In genomic region chr14:61230179-61230578, GRCm38 (mm10) we compare ENCODE assay signal across 26 mouse cellular contexts. TPM values are rescaled to one million over a fixed set of nuclear protein-coding genes. Genes with fewer than 3 reads are reported as not detected.
DNase-seq lines count a peak whose midpoint lies in the region; ATAC-seq and TF ChIP-seq lines count a peak whose summit lies in the region.
"Had no signal": no experiment of that assay in that cellular context is flagged by ENCODE, and none has a peak within 500 bp of the region (broad histone marks: within the 10 kb centered on the region; RNA-seq: fewer than 3 reads in every experiment).

No protein-coding gene starts in this region.

- no peaks in the 10 kb centered on the region for H3K9me3 ChIP-seq in MEL (replicated peaks; ENCODE audit: insufficient read depth, low read length)
- no peaks in the 10 kb centered on the region for H3K9me3 ChIP-seq in liver, embryonic 12.5 days (replicated peaks)
- H3K9me3 ChIP-seq in liver, embryonic 15.5 days (replicated peaks): no peaks in the 10 kb centered on the region
- H3K9me3 ChIP-seq: embryonic facial prominence, embryonic 10.5 days; embryonic facial prominence, embryonic 13.5 days; forebrain, embryonic 12.5 days; forebrain, embryonic 15.5 days; hindbrain, embryonic 10.5 days; hindbrain, embryonic 13.5 days had no signal

- peak overlapping the region; percentile 48 for H3K4me2 ChIP-seq in liver, embryonic 12.5 days
- peak overlapping the region; percentile 2; the same call in 1 of the 2 replicates for H3K4me2 ChIP-seq in liver, embryonic 15.5 days
- H3K4me2 ChIP-seq: embryonic facial prominence, embryonic 13.5 days; forebrain, embryonic 12.5 days; forebrain, embryonic 15.5 days; heart, embryonic 11.5 days; hindbrain, embryonic 13.5 days had no signal

- no peak overlapping the region for H3K9ac ChIP-seq in MEL (ENCODE audit: control insufficient read depth, low read depth, low read length, poor library complexity, severe bottlenecking)
- H3K9ac ChIP-seq in liver, embryonic 12.5 days: no peak overlapping the region
- no peak overlapping the region for H3K9ac ChIP-seq in liver, embryonic 15.5 days
- H3K9ac ChIP-seq: embryonic facial prominence, embryonic 13.5 days; forebrain, embryonic 12.5 days; forebrain, embryonic 15.5 days; hindbrain, embryonic 13.5 days had no signal

- 0 out of 4 replicates have a peak overlapping the region, but pooled peaks of 1 of the 2 experiments have one; percentile 3 for H3K4me3 ChIP-seq in MEL (ENCODE audit: control insufficient read depth in 1 of 2, insufficient read depth in 1 of 2, low read depth in 2 of 2, low read length in 2 of 2)
- no peak overlapping the region for H3K4me3 ChIP-seq in liver, embryonic 12.5 days
- H3K4me3 ChIP-seq in liver, embryonic 15.5 days (replicated peaks): no peak overlapping the region
- H3K4me3 ChIP-seq: embryonic facial prominence, embryonic 10.5 days; embryonic facial prominence, embryonic 13.5 days; erythroblast, embryonic 14.5 days; forebrain, embryonic 12.5 days; forebrain, embryonic 15.5 days; gastrocnemius, adult 2 months; hindbrain, embryonic 10.5 days; hindbrain, embryonic 13.5 days had no signal

- no peak for TF ChIP-seq EP300 in MEL (IDR thresholded peaks at IDR 0.05; ENCODE audit: low read depth in 1 of 2, low read length in 2 of 2)

- H3K4me1 ChIP-seq in MEL (ENCODE audit: control insufficient read depth in 1 of 2, insufficient read depth in 2 of 2, low read length in 2 of 2): peaks cover 0 to 20% of the 10 kb centered on the region in 2 experiments; a peak in 2 of 4 replicates
- H3K4me1 ChIP-seq in liver, embryonic 12.5 days: peaks cover 26% of the 10 kb centered on the region
- peaks cover 22% of the 10 kb centered on the region for H3K4me1 ChIP-seq in liver, embryonic 15.5 days (replicated peaks)
- H3K4me1 ChIP-seq: embryonic facial prominence, embryonic 10.5 days; embryonic facial prominence, embryonic 13.5 days; forebrain, embryonic 12.5 days; hindbrain, embryonic 10.5 days; hindbrain, embryonic 13.5 days had no signal

- no peaks in the 10 kb centered on the region for H3K27me3 ChIP-seq in MEL (ENCODE audit: control insufficient read depth in 1 of 2, insufficient read depth in 2 of 2, low read length in 2 of 2)
- H3K27me3 ChIP-seq in liver, embryonic 12.5 days (replicated peaks): no peaks in the 10 kb centered on the region
- no peaks in the 10 kb centered on the region for H3K27me3 ChIP-seq in liver, embryonic 15.5 days
- H3K27me3 ChIP-seq: embryonic facial prominence, embryonic 13.5 days; forebrain, embryonic 12.5 days; forebrain, embryonic 15.5 days; hindbrain, embryonic 13.5 days had no signal

- no peak for TF ChIP-seq POLR2A in MEL (IDR thresholded peaks at IDR 0.05; ENCODE audit: control insufficient read depth in 1 of 2, insufficient read depth in 1 of 2, low read depth in 1 of 2, low read length in 2 of 2, poor library complexity in 1 of 2)

- TF ChIP-seq CTCF in MEL (IDR thresholded peaks at IDR 0.05 in 2 of 3, conservative IDR thresholded peaks at IDR 0.05 in 1 of 3; ENCODE audit: control insufficient read depth in 1 of 3, insufficient read depth in 1 of 3, low read depth in 2 of 3, low read length in 3 of 3, poor library complexity in 1 of 3, severe bottlenecking in 1 of 3): no peak

- TF ChIP-seq RAD21 in MEL (IDR thresholded peaks at IDR 0.05; ENCODE audit: low read depth, low read length): no peak

- H3K79me2 ChIP-seq in MEL (ENCODE audit: control insufficient read depth, insufficient read depth, low read length, poor library complexity): no peaks in the 10 kb centered on the region

- DNase-seq in MEL (ENCODE audit: low read depth, low spot score): no peak
- no peak for DNase-seq in retina, embryonic 14.5 days (ENCODE audit: low spot score)
- DNase-seq in embryo, embryonic 11 days: no peak
- no peak for DNase-seq in neural tube, embryonic 10.5 days (ENCODE audit: extremely low spot score, low spot score)
- DNase-seq: adrenal gland, postnatal 10 days; adrenal gland, postnatal 36 days; cerebellum, adult 11 months; cerebellum, adult 2 months; cerebellum, adult 9-11 months; cerebellum, postnatal 25 days; gastrocnemius, adult 2 months; gastrocnemius, postnatal 14 days had no signal

- peak; percentile 71 for ATAC-seq in liver, embryonic 12.5 days
- ATAC-seq in liver, embryonic 15.5 days (ENCODE audit: insufficient read depth): peak; percentile 80
- peak; percentile 47 for ATAC-seq in megakaryocyte-erythroid progenitor cell, adult 5-6 weeks (replicated peaks; ENCODE audit: low FRiP score, low TSS enrichment, poor library complexity, severe bottlenecking)
- ATAC-seq: CD4-positive, CD25-positive, alpha-beta regulatory T cell, adult 4 months; forebrain, embryonic 15.5 days; hindbrain, embryonic 16.5 days; Patski had no signal

- peak overlapping the region; percentile 28 for H3K27ac ChIP-seq in MEL (ENCODE audit: control insufficient read depth, low read depth, low read length)
- H3K27ac ChIP-seq in liver, embryonic 12.5 days: no peak overlapping the region
- H3K27ac ChIP-seq in liver, embryonic 15.5 days (replicated peaks): no peak overlapping the region
- H3K27ac ChIP-seq: embryonic facial prominence, embryonic 10.5 days; embryonic facial prominence, embryonic 13.5 days; forebrain, embryonic 12.5 days; forebrain, embryonic 15.5 days; gastrocnemius, adult 2 months; hindbrain, embryonic 10.5 days; hindbrain, embryonic 13.5 days had no signal

- WGBS in liver, embryonic 12.5 days (ENCODE audit: insufficient replicate concordance): 44% methylated on average over 4 of the region's 4 CpGs
- WGBS in liver, embryonic 15.5 days (ENCODE audit: insufficient replicate concordance): 48% methylated on average over 4 of the region's 4 CpGs

- H3K36me3 ChIP-seq in MEL (ENCODE audit: control insufficient read depth in 1 of 2, insufficient read depth in 2 of 2, low read length in 2 of 2): peaks cover 0 to 16% of the 10 kb centered on the region in 2 experiments; a peak in 2 of 4 replicates
- no peaks in the 10 kb centered on the region for H3K36me3 ChIP-seq in liver, embryonic 12.5 days
- no peaks in the 10 kb centered on the region for H3K36me3 ChIP-seq in liver, embryonic 15.5 days (replicated peaks)
- H3K36me3 ChIP-seq: embryonic facial prominence, embryonic 10.5 days; embryonic facial prominence, embryonic 13.5 days; forebrain, embryonic 12.5 days; forebrain, embryonic 15.5 days; hindbrain, embryonic 10.5 days; hindbrain, embryonic 13.5 days had no signal

TF ChIP-seq in MEL, 35 proteins besides CTCF, POLR2A, EP300 and RAD21:
- TF ChIP-seq POLR2AphosphoS2 (IDR thresholded peaks at IDR 0.05; ENCODE audit: low read length) (no peak), MXI1 (IDR thresholded peaks at IDR 0.05; ENCODE audit: low read depth, low read length) (no peak; the same call in 1 of the 2 replicates), ZNF384 (IDR thresholded peaks at IDR 0.05; ENCODE audit: low read depth, low read length) (no peak), E2F4 (IDR thresholded peaks at IDR 0.05; ENCODE audit: borderline replicate concordance, low read depth, low read length) (no peak), RCOR1 (IDR thresholded peaks at IDR 0.05; ENCODE audit: low read depth, low read length) (no peak), CHD1 (IDR thresholded peaks at IDR 0.05; ENCODE audit: low read depth, low read length) (no peak)

RNA-seq across cellular contexts. Expression of gene Sgcg, which starts 28.1 kb away (rescaled TPM):
- not detected in 2 replicates for total RNA-seq in MEL (2012; rRNA removed)
- not detected for polyA plus RNA-seq in MEL (2012; ENCODE audit: insufficient read depth in 1 of 2, insufficient read length in 2 of 2, low read depth in 1 of 2, low replicate concordance in 2 of 2, missing spikeins in 1 of 2)
- polyA plus RNA-seq in liver, embryonic 12.5 days (2016; fragmentation: Nextera tagmentation; extraction: Ambion mirVana): 0.12 and 0.14 TPM in 2 replicates
- 0.66 and 0.93 TPM in 2 replicates for polyA plus RNA-seq in liver, embryonic 15.5 days (2015; fragmentation: Nextera tagmentation; extraction: Ambion mirVana)
- total RNA-seq in megakaryocyte-erythroid progenitor cell, adult 5-6 weeks (2014; fragmentation: Nextera tagmentation): not detected in 2 replicates
- not detected in 2 replicates for total RNA-seq in megakaryocyte-erythroid progenitor cell, adult 5-6 weeks (2017)
- polyA plus RNA-seq: CD4-positive, CD25-positive, alpha-beta regulatory T cell, adult 4 months; embryonic facial prominence, embryonic 10.5 days; erythroblast, embryonic 14.5 days; Patski had no signal
